Mouse (Mus musculus): Measurements from ENCODE around the gene Hmgn1.
"Not testable (repeated sequence)": the region's sequence is repeated elsewhere in the genome, so short reads cannot be mapped to it uniquely, and the experiment has no call there.

The Hmgn1 gene

DNA sequence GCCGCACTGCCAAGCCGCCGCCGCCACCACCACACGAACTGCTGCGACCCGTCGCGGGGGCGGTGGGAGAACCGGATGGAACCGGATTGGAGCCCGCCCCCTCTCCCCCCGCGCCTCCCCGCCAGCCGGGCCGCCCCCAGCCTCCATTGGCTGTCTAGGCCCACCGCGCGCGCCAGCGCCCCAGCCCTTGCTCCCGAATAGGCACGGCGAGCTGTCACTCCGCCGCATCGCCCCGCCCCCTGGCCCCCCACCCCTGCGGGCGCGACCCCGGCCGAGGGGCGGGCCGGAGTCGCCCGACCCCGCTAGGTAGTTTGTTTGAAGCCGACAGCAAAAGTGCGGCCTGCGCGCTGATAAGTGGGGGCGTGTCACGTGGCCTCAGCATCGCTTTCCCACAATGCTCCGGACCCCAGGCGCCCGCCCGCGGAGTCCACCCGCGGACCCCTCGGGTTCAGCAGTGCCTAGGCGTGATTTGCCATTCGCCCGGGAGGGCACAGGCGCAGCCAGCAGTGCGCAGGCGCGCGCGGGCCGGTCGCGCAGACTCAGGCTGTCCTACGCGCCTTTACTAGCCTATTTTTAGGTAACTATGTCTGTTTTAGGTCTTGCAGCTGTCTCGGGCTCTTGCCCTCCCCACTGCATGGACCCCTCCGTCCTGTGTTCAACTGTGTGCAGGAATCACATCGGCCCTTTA lies at the start of gene Hmgn1:
Gene Hmgn1 (minus strand): TSS at position 73 of the 688 bp plus-strand sequence.
- DNase-seq (ENCODE audit: low spot score): peak; percentile 93

DNA sequence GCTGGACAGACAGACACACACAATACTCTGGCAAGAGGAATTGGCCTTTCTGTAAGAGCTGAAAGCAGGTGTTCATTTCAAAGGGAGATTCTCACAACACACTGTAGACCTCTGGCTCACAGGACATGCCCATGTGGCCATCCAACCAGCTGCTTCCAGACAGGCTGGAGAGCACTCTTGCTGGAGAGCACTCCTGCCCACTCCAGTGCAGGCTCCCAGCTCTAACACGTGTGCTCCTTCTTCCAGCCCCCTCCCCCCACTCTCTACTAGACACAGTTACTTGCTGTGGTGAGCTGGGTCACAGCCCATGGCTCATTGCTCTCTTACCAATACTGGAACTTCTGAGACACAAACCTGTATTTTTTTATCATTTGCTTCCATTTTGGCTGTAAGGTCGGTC lies 47.9 kb upstream of the Hmgn1 start:
- no peak for DNase-seq (ENCODE audit: low spot score)

DNA sequence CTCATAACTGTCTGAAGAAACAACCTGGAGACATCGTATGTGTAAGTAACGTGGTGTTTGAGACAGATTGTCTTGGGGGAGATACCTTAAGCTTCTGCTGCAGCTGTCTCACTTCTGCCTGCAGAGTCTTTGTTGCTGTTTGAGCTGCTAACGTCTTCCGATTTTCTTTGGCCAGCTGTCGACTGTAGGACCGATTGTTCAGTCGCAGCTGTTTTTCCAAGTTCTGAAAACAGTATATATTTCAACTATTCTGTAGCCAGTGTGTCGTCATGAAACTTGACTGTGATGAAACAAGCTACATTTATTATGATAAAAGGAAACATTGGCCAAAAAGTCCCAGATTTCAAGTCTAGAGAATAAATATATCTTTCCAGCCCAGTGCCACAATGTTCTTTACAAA lies 46.1 kb upstream of the Hmgn1 start:
- DNase-seq (ENCODE audit: low spot score): no peak

DNA sequence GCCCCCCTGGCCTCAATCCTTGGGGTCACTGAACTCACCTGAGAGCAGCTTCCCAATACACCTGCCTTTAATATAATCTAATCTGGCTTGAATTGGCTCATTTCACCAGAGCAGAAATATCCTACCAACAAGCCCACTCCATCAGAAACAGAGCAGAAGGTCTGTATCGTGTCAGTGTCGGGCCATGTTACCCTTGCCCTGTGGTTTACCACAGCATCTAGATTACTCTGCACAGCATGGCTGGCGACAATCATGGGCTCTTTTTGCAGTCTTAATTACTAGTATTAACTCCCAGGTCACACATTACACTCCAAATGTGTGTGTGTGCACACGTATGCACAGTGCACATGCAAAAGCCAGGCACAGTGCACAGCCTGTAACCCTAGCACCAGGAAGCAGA lies 41.3 kb upstream of the Hmgn1 start:
- DNase-seq (ENCODE audit: low spot score): no peak

DNA sequence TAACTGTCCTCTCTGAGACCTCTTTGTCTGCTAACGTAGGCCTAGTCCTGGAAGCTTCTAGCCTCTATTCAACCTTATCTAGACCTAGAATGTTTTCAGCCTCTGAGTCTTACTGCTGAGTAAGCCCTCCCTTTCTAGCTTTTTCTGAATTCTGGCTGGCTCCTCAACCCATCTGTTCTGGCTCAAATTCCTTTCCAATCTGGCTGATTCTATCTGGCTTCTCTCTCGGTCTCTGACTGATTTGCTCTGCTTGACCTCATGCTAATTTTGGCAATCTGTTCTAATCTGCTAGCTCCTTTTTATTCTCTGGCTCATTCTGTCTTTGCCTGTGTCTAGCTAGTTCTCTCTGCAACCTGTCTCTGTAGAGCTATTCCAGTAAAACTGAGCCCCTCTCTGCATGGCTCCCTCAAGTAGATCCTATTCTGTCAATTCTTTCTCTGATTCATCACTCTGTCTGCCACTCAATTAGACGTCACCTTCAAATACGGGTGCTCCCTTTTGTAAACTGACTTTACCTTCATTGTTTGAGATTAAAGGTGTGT lies 38.3 kb upstream of the Hmgn1 start:
- DNase-seq (ENCODE audit: low spot score): no peak

DNA sequence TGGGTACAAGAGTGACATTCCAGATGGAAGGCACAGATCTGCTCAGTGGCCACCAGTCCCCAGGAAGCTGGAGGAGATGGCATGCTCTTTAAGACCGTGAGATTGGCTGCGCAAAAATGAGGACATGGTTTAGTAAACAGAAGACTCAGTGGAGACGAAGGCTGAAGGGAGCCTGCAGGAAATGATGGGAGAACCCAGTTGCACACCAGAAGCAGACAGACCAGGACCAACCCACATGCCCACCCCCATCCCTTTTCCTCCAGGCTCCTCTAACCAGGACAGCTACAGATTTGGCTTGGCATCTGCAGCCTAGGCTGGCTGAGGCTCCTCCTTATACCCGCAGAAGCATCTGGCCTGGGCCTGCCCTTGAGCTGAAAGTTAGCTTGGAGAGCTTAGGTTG lies 33.8 kb upstream of the Hmgn1 start:
- no peak for DNase-seq (ENCODE audit: low spot score)

DNA sequence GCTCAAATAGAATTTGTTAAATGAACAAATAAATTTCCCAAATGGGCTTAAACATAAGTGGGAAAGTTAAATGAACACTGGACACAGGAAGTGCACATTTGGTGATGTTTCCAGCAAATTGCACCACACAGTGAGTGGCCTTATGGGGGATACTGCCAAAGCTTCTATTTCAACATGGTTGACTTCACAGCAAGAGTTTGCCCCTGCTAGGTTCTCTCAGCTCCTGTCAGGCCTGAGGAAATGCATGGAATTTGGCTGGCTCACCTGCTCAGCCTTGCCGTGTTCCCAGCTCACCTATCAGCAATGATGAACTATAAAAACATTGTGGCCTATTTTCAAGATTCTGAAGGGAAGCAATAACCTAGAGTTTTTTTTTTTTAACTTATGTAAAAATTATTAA lies 33.4 kb upstream of the Hmgn1 start:
- no peak for DNase-seq (ENCODE audit: low spot score)

DNA sequence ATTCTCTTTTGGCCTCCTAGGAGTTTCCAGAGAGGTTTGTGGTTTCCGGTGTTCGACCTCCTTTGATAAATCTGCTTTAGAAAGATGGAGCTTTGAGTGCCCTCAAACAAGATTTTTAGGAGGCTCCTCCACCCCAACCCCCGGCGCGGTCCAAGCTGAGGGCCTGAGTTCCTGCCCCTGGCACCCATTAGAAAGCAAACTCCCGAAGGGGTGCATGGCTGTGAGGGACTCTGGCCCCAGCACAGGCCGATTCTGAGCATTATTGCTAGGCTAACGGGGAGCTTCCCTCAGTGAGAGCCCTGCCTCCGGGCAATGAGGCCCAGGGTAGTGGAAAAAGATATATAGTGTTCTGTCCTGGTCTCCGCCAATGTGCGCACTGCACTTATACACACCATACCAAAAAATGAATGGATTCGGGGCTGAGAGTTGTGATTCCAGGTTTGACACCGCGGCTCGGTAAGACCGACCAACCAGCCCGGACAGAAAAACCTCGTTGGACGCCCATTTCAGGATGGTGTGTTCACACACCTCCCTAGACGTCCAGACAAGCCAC lies 32.3 kb upstream of the Hmgn1 start:
- DNase-seq (ENCODE audit: low spot score): no peak

DNA sequence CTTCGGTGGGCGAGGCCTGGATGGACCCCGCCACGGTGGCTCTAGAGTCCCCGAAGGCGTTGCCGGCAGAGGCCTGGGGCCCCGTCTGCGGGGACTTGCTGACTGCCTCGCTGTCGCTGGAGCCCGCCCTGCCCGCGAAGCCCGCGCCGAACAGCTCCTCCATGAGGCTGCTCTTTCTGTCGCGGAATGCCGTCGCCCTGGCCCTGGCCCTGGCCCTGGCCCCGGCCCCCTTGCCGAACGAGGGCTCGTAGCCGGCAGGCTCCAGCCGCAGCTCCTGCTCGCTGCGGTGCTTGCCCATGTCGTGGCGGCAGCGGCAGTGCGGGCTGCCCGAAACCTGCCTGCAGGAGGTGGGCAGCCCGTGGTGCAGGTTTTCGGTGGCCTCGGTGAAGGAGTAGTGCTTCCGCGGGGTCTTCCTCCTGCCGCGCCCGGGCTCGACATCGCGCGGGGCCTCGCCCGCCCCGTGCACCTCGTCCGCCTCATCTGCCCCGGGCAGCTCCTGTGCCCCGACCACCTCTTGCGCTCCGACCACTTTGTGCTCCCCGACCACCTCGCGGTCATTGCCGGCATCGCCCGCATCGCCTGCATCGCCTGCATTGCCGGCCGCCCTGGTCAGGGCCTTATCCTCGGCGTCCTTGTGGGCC lies 31.7 kb upstream of the Hmgn1 start:
- peak; percentile 55 for DNase-seq (ENCODE audit: low spot score)

DNA sequence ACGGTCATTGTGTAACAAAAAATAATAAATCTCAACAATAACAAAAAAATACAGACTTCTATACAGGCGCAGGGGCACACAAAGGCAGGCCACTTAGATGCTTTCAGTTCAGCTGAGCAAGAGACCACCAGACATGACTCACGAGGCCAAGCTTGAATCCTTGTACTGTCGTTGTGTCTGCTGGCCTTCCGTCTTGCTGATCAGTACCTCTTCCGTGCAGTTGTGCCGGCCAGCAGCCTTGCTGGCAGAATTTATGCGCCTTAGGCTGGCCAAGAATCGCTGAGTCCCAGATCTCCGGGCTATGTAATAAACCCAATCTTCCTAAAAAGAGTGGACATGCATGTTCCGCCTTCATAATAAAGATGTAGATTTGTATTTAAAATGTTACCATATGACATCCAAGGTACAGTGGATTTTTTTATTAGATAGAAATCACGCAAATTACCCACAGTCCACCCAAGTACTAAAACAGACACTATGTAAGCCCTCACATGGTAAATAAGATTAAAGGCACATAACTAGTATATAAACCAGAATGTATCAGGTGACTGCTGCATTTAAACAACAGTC lies 31.1 kb upstream of the Hmgn1 start:
- no peak for DNase-seq (ENCODE audit: low spot score)

DNA sequence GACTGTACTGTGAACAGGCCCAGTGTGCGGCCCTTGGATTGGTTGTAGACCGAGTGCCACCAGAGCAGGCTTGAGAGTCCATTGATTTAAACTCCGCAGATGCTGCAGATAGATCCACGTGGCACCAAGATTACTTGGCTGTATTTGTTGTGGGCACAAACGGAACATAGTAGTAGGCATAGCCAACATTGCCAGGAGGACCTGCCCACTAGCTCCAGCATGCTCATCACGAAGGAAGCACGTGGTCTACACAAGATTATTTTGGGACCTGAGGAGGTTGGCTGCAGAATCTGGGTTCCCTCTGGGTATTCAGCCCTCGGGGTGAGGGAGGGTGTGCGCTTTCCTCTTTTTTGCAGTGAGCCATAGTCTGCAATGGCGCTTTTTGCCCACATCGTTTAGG lies 29.6 kb upstream of the Hmgn1 start:
- DNase-seq (ENCODE audit: low spot score): no peak

DNA sequence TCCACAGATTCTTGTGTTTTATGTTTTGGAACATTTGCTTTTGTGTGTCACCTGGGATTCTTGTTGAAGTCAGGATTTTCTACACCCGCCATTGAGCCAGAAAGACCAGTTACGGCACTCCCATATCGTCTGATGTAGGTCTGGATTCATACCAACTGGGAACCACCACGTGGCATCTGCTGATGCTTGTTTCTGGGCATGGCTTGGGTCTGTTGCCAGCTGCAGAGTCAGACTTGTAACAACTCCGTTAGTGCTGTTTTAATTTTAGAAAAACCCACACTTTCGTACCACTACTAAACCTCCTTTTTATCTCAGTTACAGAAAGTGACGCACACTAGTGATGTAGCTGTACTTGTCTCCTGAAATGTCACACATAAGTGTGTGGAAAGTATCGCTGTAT lies 28.5 kb upstream of the Hmgn1 start:
- no peak for DNase-seq (ENCODE audit: low spot score)

DNA sequence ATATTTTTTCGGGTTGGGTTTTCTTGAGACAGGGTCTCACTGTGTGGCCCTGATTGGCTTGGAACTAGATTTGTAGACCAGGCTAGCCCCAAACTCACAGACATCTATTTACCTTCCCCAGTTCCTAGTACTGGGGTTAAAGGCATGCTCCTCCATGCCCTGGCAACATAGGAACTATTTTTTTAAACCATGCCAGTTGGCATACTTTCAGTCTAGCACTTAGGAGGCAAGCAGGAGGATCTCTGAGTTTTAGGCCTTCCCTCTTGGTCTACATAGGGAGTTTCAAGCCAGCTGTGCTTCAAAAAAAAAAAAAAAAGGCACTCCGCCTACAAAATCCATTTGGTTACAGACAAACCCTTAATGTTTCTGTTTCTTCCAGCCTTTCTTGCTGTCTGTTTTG lies 26.9 kb upstream of the Hmgn1 start:
- no peak for DNase-seq (ENCODE audit: low spot score)

DNA sequence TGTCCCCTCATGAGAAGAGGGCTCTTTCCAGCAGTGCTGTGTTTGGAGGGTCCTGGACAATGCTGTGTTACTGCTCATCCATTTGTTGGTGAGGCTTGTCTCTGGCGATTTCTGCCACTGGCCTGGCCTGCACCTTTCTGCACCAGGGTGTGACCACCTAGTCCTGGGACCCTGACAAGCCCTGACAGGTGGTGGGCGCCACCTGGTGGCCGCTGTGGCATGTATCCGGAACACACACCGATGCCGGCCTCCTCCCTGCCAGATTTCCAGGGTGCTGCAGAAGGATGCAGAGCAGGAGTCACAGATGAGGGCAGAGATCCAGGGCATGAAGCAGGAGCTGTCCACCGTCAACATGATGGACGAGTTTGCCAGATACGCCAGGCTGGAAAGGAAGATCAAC lies 24.0 kb upstream of the Hmgn1 start:
- DNase-seq (ENCODE audit: low spot score): peak; percentile 74

DNA sequence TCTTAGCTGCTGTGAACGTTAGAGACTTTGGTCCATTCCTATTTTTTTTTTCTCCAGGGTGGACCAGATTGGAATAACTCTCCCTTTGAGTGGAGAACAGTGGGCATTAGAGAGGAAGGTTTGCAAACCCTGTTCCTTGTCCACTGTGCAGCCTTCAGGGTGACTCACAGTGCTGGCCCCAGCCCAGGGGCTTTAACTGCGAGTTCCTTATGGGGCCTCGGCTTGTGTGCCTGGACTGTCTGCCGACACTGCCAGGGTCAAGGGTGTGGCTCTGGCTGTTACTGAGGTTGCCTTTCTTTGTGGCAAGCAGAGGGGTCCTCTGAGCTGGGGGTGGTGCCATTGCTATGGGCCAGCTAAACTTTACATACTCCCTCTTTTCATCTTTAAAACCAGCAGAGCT lies 23.5 kb upstream of the Hmgn1 start:
- DNase-seq (ENCODE audit: low spot score): peak; percentile 55

DNA sequence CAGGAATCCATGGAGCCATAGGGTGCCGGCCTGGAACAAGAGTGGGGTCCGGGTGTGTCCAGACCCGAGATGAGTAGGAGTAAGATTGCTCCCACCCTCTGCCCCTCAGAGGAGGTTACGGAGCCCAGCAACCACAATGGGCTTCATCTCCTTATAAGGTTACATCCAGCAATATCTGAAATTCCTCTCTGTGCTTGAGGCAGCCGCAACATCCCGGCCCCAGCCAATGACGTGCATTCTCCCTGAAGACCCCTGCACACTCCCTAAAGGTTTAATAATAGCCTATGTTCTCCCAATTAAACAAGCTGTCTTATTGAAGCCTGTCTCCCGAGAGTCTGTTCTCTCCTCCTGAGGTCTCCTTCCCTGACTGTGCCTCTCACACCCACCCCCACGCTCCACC lies 21.8 kb upstream of the Hmgn1 start:
- no peak for DNase-seq (ENCODE audit: low spot score)

DNA sequence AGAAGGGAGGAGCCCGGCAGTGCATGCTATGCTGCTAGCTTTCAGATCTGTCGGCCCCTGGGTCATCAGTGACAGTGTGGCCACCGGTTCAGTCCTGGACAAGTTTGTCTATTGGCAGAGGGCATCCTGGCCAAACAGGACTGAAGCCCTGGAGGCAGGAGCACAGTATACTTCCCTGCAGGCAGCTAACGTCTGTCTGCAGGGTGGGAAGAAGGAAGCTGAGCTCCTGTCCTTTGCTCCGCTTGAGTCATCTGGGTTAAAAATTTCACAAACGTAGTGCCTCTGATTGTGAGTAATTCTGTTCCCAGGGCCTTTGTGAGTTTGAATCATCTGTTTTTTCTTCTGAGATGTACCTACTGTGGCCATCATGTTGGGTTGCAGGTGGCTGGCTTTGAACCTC lies 21.3 kb upstream of the Hmgn1 start:
- DNase-seq (ENCODE audit: low spot score): no peak

DNA sequence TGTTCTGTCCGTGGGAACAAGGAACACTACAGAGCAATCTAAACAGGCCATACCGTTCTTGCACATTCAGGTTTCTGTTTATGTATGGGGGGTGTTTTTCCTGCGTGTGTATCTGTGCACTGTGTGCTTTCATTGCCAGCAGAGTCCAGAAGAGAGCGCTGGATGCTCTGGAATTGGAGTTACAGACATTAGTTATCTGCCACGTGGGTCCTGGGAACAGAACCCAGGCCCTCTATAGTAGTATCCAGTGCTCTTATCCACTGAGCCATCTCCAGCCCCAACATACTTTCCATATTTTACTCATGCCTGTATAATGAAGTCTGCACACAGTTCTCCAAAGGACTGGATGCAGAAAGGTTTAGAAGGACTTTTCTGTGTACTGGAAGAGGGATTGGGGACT lies 18.3 kb upstream of the Hmgn1 start:
- DNase-seq (ENCODE audit: low spot score): no peak

DNA sequence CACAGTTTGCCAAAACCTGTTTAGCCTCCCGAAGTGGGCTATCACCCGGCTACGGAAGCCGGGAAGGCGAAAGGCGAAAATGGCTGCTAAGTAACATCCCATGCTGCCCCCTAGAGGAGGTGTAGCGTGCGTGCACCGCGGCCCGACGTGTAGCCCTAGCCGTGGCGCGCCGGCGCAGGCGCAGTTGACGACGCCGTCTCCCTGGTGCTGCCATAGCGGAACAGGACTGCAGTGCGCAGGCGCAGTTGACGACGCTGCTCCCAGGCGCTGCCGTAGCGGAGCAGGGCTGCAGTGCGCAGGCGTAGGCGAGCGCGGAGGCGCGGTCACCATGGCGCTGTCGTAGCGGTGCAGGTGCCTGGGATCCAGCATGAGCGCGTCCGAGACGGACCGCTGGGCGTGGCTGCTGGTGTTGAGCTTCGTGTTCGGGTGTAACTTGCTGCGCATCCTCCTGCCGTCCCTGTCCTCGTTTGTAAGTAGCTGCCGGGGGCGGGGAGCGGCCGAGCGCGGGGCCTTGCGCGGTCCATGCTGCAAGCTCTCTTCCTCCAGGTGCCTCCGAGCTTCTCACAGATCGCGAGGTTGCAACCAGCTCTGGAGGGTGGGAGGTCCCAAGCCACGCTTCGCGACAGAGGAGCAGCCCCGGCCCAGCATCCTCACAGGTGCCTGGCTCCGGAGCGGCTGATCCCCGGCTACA lies 17.7 kb upstream of the Hmgn1 start, which contains the start of gene Wrb:
Gene Wrb (plus strand): TSS at position 298 of the 691 bp plus-strand sequence.
- peak; percentile 100 for DNase-seq (ENCODE audit: low spot score)

DNA sequence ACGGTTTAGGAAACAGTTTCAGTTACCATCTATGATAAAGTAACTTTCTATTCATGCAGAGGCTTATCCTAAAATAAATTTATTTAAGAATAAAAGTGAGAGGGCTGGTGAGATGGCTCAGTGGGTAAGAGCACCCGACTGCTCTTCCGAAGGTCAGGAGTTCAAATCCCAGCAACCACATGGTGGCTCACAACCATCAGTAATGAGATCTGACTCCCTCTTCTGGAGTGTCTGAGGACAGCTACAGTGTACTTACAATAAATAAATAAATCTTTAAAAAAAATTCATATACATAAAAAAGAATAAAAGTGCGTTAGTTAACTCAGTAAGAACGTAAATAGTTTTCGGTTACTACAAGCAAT lies 17.2 kb upstream of the Hmgn1 start:
- DNase-seq (ENCODE audit: low spot score): not testable (repeated sequence)

DNA sequence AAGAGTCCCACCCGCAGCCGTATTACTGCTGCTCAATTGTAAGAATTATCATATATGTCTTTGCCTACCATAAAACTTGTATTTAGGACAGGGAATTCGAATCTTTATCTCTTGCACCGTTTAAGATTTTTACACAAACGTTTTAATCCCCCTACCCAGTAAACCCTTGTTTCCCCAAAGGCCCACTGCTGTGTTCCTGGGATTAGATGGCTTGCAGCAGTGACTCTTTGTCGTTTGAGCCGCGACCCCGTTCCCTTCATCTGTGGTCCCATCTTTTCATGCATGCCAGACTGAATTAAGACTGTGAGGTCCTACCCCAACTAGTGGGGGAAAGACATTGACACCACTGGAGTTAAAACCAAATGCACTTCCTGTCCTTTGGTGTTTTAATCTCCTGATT lies 937 bp upstream of the Hmgn1 start:
- DNase-seq (ENCODE audit: low spot score): no peak

DNA sequence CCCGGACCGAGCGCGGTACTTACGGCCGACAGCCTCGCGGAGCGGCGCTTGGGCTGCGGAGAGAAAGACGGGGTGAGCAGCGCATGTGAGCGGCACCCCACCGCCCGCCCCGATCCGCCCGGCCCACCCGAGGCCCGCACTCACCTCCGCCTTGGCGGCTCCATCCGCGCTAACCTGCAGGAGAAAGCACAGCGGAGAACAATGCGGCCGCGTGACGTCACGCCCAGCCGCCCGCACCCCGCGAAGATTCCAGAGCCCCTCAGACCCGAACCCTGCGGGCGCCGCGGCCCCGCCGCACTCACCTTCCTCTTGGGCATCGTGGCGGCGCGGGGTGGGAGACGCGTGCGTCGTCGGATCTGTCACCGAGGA lies 257 bp downstream of the Hmgn1 start:
- no peak for DNase-seq (ENCODE audit: low spot score)

Measured in urinary bladder, postnatal 25 days (tissue).